ENCODE assay signal across 26 mouse cellular contexts in the genomic region with DNA sequence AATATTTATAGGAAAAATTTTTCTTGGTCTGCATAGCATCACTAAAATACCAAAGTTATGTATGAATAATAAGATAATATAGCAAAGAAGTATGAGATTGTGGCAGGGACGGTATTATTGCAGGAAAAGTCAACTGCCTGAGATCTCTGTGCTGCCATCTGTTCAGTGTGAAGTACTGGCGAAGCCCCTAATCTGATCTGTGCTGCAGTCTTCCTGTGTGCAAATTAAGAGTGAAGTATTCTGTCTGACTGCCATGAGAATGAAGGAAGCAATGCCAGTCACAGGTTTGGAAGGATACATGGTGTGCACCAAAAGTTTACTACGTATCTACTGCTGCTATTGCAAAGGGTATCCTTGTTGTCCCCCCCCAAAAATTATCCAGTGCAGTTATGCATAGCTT.
"Had no signal": no experiment of that assay in that cellular context is flagged by ENCODE, and none has a peak within 500 bp of the region (broad histone marks: within the 10 kb centered on the region; RNA-seq: fewer than 3 reads in every experiment).

No protein-coding gene starts in this region.

- H3K4me1 ChIP-seq: embryonic facial prominence, embryonic 10.5 days; embryonic facial prominence, embryonic 12.5 days; embryonic facial prominence, embryonic 13.5 days; embryonic facial prominence, embryonic 15.5 days; forebrain, embryonic 10.5 days; forebrain, embryonic 12.5 days; heart, embryonic 10.5 days; heart, embryonic 12.5 days; heart, embryonic 13.5 days had no signal

- H3K9me3 ChIP-seq: embryonic facial prominence, embryonic 10.5 days; embryonic facial prominence, embryonic 12.5 days; embryonic facial prominence, embryonic 13.5 days; embryonic facial prominence, embryonic 15.5 days; forebrain, embryonic 10.5 days; forebrain, embryonic 12.5 days; heart, embryonic 10.5 days; heart, embryonic 12.5 days; heart, embryonic 13.5 days had no signal

- H3K27me3 ChIP-seq: embryonic facial prominence, embryonic 12.5 days; embryonic facial prominence, embryonic 13.5 days; embryonic facial prominence, embryonic 15.5 days; forebrain, embryonic 12.5 days; heart, embryonic 12.5 days; heart, embryonic 13.5 days had no signal

- DNase-seq: cerebellum, adult 2 months; cerebellum, adult 8-10 months; cerebellum, adult 9-10 months; cerebellum, adult 9-11 months; cerebellum, postnatal 25 days; cerebellum, postnatal 36 days; embryo, embryonic 11 days; gastrocnemius, adult 2 months; gastrocnemius, postnatal 10 days; gastrocnemius, postnatal 14 days; gastrocnemius, postnatal 25 days; gastrocnemius, postnatal 36 days; heart, adult 11 months; heart, adult 18-20 months; heart, adult 2 months had no signal

- H3K9ac ChIP-seq: embryonic facial prominence, embryonic 12.5 days; embryonic facial prominence, embryonic 13.5 days; embryonic facial prominence, embryonic 15.5 days; forebrain, embryonic 12.5 days; heart, embryonic 12.5 days; heart, embryonic 13.5 days had no signal

- H3K4me3 ChIP-seq: embryonic facial prominence, embryonic 10.5 days; embryonic facial prominence, embryonic 12.5 days; embryonic facial prominence, embryonic 13.5 days; embryonic facial prominence, embryonic 15.5 days; erythroblast, embryonic 14.5 days; forebrain, embryonic 10.5 days; forebrain, embryonic 12.5 days; gastrocnemius, adult 2 months; heart, adult 2 months; heart, embryonic 10.5 days; heart, embryonic 12.5 days; heart, embryonic 13.5 days had no signal

- H3K36me3 ChIP-seq: embryonic facial prominence, embryonic 10.5 days; embryonic facial prominence, embryonic 12.5 days; embryonic facial prominence, embryonic 13.5 days; embryonic facial prominence, embryonic 15.5 days; forebrain, embryonic 10.5 days; forebrain, embryonic 12.5 days; heart, embryonic 10.5 days; heart, embryonic 12.5 days; heart, embryonic 13.5 days had no signal

- H3K27ac ChIP-seq: embryonic facial prominence, embryonic 10.5 days; embryonic facial prominence, embryonic 12.5 days; embryonic facial prominence, embryonic 13.5 days; embryonic facial prominence, embryonic 15.5 days; forebrain, embryonic 10.5 days; forebrain, embryonic 12.5 days; gastrocnemius, adult 2 months; heart, adult 2 months; heart, embryonic 10.5 days; heart, embryonic 13.5 days had no signal

- H3K4me2 ChIP-seq: embryonic facial prominence, embryonic 12.5 days; embryonic facial prominence, embryonic 13.5 days; embryonic facial prominence, embryonic 15.5 days; forebrain, embryonic 12.5 days; heart, embryonic 11.5 days; heart, embryonic 12.5 days; heart, embryonic 13.5 days had no signal
